Mouse (Mus musculus): ENCODE results near the gene Chn1.

DNA sequence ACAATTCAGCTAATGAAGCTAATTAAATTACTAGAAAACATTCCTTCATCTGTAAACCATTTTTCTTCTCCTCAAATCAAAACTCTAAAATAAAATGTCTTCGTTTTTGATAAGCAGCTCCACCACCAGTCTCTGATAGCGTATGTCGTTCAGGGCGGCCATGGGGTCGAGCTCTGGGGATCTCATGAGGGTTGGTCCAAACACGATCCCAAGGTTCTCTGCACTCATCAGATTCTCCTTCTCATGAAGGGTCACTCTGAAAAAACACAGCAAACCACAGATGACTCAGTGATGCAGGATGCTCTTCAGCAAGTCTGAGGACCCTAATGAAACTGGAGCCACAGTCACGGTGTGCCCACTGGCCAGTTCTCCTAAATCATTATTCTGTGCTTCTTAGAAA is 162.2 kb downstream of the Chn1 start:
- TF ChIP-seq CTCF (conservative IDR thresholded peaks at IDR 0.05; ENCODE audit: insufficient read depth, insufficient read length, low read depth, low read length) (no peak), POLR2A (IDR thresholded peaks at IDR 0.05; ENCODE audit: low read depth, low read length) (no peak)

All from kidney, adult 2 months (tissue).